In genomic region chr7:24363228-24363627, GRCm38 (mm10) we compare ENCODE assay signal across 9 mouse cellular contexts. TPM values are rescaled to one million over a fixed set of nuclear protein-coding genes. Genes with fewer than 3 reads are reported as not detected.
DNase-seq lines count a peak whose midpoint lies in the region; ATAC-seq lines count a peak whose summit lies in the region.
"Had no signal": no experiment of that assay in that cellular context is flagged by ENCODE, and none has a peak within 500 bp of the region (broad histone marks: within the 10 kb centered on the region; RNA-seq: fewer than 3 reads in every experiment).

No protein-coding gene starts in this region.

- ATAC-seq in hindbrain, embryonic 13.5 days (ENCODE audit: low FRiP score), result no peak
- ATAC-seq in embryonic facial prominence, embryonic 11.5 days (replicated peaks; ENCODE audit: insufficient number of reproducible peaks, low FRiP score, low TSS enrichment, low read depth), result no peak
- no peak for ATAC-seq in midbrain, embryonic 11.5 days (ENCODE audit: low FRiP score)

- peak; percentile 44 for DNase-seq in hindbrain, embryonic 10.5 days (ENCODE audit: low spot score)
- peak; percentile 65 for DNase-seq in testis, postnatal 10 days (ENCODE audit: low spot score)
- no peak for DNase-seq in testis, postnatal 14 days (ENCODE audit: low spot score)
- DNase-seq in embryonic facial prominence, embryonic 11.5 days (ENCODE audit: low spot score), result peak; percentile 45
- peak; percentile 50 for DNase-seq in retina, postnatal 7 days (ENCODE audit: low read depth, low spot score)
- DNase-seq in yolk sac, embryonic 10.5 days (ENCODE audit: low spot score), result no peak
- no peak for DNase-seq in midbrain, embryonic 11.5 days (ENCODE audit: low spot score, missing footprints)

- 27% methylated on average over 7 of the region's 7 CpGs for WGBS in hindbrain, embryonic 10.5 days
- 33% methylated on average over 6 of the region's 7 CpGs for WGBS in hindbrain, embryonic 13.5 days
- WGBS in embryonic facial prominence, embryonic 11.5 days, result 21% methylated on average over 6 of the region's 7 CpGs
- WGBS in midbrain, embryonic 11.5 days, result 30% methylated on average over 6 of the region's 7 CpGs

- no peaks in the 10 kb centered on the region; the same call in 1 of the 2 replicates for H3K27me3 ChIP-seq in hindbrain, embryonic 10.5 days (ENCODE audit: insufficient read depth, poor library complexity, severe bottlenecking)
- H3K27me3 ChIP-seq in hindbrain, embryonic 13.5 days, result peaks cover 6% of the 10 kb centered on the region; the same call in 1 of the 2 replicates
- H3K27me3 ChIP-seq in embryonic facial prominence, embryonic 11.5 days (ENCODE audit: control insufficient read depth, insufficient read depth, low read length), result no peaks in the 10 kb centered on the region
- H3K27me3 ChIP-seq in midbrain, embryonic 11.5 days (ENCODE audit: control insufficient read depth, insufficient read depth, low read length), result no peaks in the 10 kb centered on the region

- peaks cover 8% of the 10 kb centered on the region; the same call in 1 of the 2 replicates for H3K9me3 ChIP-seq in hindbrain, embryonic 10.5 days
- no peaks in the 10 kb centered on the region for H3K9me3 ChIP-seq in hindbrain, embryonic 13.5 days
- H3K9me3 ChIP-seq in embryonic facial prominence, embryonic 11.5 days (replicated peaks; ENCODE audit: control insufficient read depth, low read length), result no peaks in the 10 kb centered on the region
- H3K9me3 ChIP-seq in midbrain, embryonic 11.5 days (ENCODE audit: control insufficient read depth, low read length), result peaks cover 3% of the 10 kb centered on the region; the same call in 1 of the 2 replicates

- H3K4me3 ChIP-seq in hindbrain, embryonic 10.5 days, result no peak overlapping the region
- no peak overlapping the region for H3K4me3 ChIP-seq in hindbrain, embryonic 13.5 days
- no peak overlapping the region for H3K4me3 ChIP-seq in embryonic facial prominence, embryonic 11.5 days (ENCODE audit: low read depth, low read length)
- no peak overlapping the region for H3K4me3 ChIP-seq in midbrain, embryonic 11.5 days (ENCODE audit: low read depth, low read length)

- H3K4me1 ChIP-seq in hindbrain, embryonic 10.5 days (replicated peaks), result peaks cover 3% of the 10 kb centered on the region; the same call in 1 of the 2 replicates
- H3K4me1 ChIP-seq in hindbrain, embryonic 13.5 days (replicated peaks), result 0 out of 2 replicates have a peak, but pooled peaks cover 2% of the 10 kb centered on the region
- no peaks in the 10 kb centered on the region for H3K4me1 ChIP-seq in embryonic facial prominence, embryonic 11.5 days (ENCODE audit: control insufficient read depth, insufficient read depth, low read length)
- H3K4me1 ChIP-seq in midbrain, embryonic 11.5 days (ENCODE audit: control insufficient read depth, insufficient read depth, low read length), result no peaks in the 10 kb centered on the region

- no peak overlapping the region for H3K9ac ChIP-seq in hindbrain, embryonic 13.5 days
- no peak overlapping the region for H3K9ac ChIP-seq in embryonic facial prominence, embryonic 11.5 days (replicated peaks; ENCODE audit: low read length)
- no peak overlapping the region for H3K9ac ChIP-seq in midbrain, embryonic 11.5 days (ENCODE audit: low read length)

- H3K27ac ChIP-seq in hindbrain, embryonic 10.5 days, result no peak overlapping the region
- H3K27ac ChIP-seq in hindbrain, embryonic 13.5 days, result no peak overlapping the region
- H3K27ac ChIP-seq in embryonic facial prominence, embryonic 11.5 days (replicated peaks; ENCODE audit: low read depth, low read length), result no peak overlapping the region
- no peak overlapping the region for H3K27ac ChIP-seq in midbrain, embryonic 11.5 days (ENCODE audit: low read depth, low read length)
- H3K27ac ChIP-seq: macrophage had no signal

- H3K4me2 ChIP-seq in hindbrain, embryonic 13.5 days, result no peak overlapping the region
- H3K4me2 ChIP-seq in embryonic facial prominence, embryonic 11.5 days (ENCODE audit: low read depth, low read length), result no peak overlapping the region
- H3K4me2 ChIP-seq in midbrain, embryonic 11.5 days, result no peak overlapping the region

- no peaks in the 10 kb centered on the region for H3K36me3 ChIP-seq in hindbrain, embryonic 10.5 days
- no peaks in the 10 kb centered on the region for H3K36me3 ChIP-seq in hindbrain, embryonic 13.5 days
- H3K36me3 ChIP-seq in embryonic facial prominence, embryonic 11.5 days (replicated peaks; ENCODE audit: control insufficient read depth, insufficient read depth, low read depth, low read length), result no peaks in the 10 kb centered on the region
- H3K36me3 ChIP-seq in midbrain, embryonic 11.5 days (ENCODE audit: control insufficient read depth, insufficient read depth, low read length), result no peaks in the 10 kb centered on the region

RNA-seq across cellular contexts. Expression of gene Kcnn4, which starts 6.8 kb away (rescaled TPM):
- 3.9 and 4.2 TPM in 2 replicates for polyA plus RNA-seq in hindbrain, embryonic 10.5 days (2016; fragmentation: Nextera tagmentation; extraction: Ambion mirVana)
- 1.2 and 1.5 TPM in 2 replicates for polyA plus RNA-seq in hindbrain, embryonic 13.5 days (2015; fragmentation: Nextera tagmentation; extraction: Ambion mirVana)
- 2.2 and 2.3 TPM in 2 replicates for polyA plus RNA-seq in embryonic facial prominence, embryonic 11.5 days (2014; fragmentation: Nextera tagmentation; extraction: Ambion mirVana)
- 2.8 and 3.4 TPM in 2 replicates for polyA plus RNA-seq in midbrain, embryonic 11.5 days (2014; fragmentation: Nextera tagmentation; extraction: Ambion mirVana)

RNA-seq across cellular contexts. Expression of gene Lypd5, which starts 14.2 kb away (rescaled TPM):
- polyA plus RNA-seq in hindbrain, embryonic 10.5 days (2016; fragmentation: Nextera tagmentation; extraction: Ambion mirVana), result not detected in 2 replicates
- not detected in 2 replicates for polyA plus RNA-seq in hindbrain, embryonic 13.5 days (2015; fragmentation: Nextera tagmentation; extraction: Ambion mirVana)
- not detected in 2 replicates for polyA plus RNA-seq in embryonic facial prominence, embryonic 11.5 days (2014; fragmentation: Nextera tagmentation; extraction: Ambion mirVana)
- not detected in 2 replicates for polyA plus RNA-seq in midbrain, embryonic 11.5 days (2014; fragmentation: Nextera tagmentation; extraction: Ambion mirVana)
- polyA plus RNA-seq: macrophage had no signal

RNA-seq across cellular contexts. Expression of gene Tescl, which starts 29.5 kb away (rescaled TPM):
- polyA plus RNA-seq in hindbrain, embryonic 10.5 days (2016; fragmentation: Nextera tagmentation; extraction: Ambion mirVana), result 0.25 TPM in 1 of 2 replicates, not detected in the other
- polyA plus RNA-seq in hindbrain, embryonic 13.5 days (2015; fragmentation: Nextera tagmentation; extraction: Ambion mirVana), result 0.19 TPM in 1 of 2 replicates, not detected in the other
- polyA plus RNA-seq in embryonic facial prominence, embryonic 11.5 days (2014; fragmentation: Nextera tagmentation; extraction: Ambion mirVana), result not detected in 2 replicates
- polyA plus RNA-seq in midbrain, embryonic 11.5 days (2014; fragmentation: Nextera tagmentation; extraction: Ambion mirVana), result 0.26 TPM in 1 of 2 replicates, not detected in the other
- polyA plus RNA-seq: macrophage had no signal

RNA-seq across cellular contexts. Expression of gene Smg9, which starts 36.2 kb away (rescaled TPM):
- 27.4 and 32.7 TPM in 2 replicates for polyA plus RNA-seq in hindbrain, embryonic 10.5 days (2016; fragmentation: Nextera tagmentation; extraction: Ambion mirVana)
- polyA plus RNA-seq in hindbrain, embryonic 13.5 days (2015; fragmentation: Nextera tagmentation; extraction: Ambion mirVana), result 31.3 and 35.9 TPM in 2 replicates
- 13.8 and 18.6 TPM in 2 replicates for polyA plus RNA-seq in embryonic facial prominence, embryonic 11.5 days (2014; fragmentation: Nextera tagmentation; extraction: Ambion mirVana)
- 18.7 and 20.9 TPM in 2 replicates for polyA plus RNA-seq in midbrain, embryonic 11.5 days (2014; fragmentation: Nextera tagmentation; extraction: Ambion mirVana)

RNA-seq across cellular contexts. Expression of gene Zfp94, which starts 46.8 kb away (rescaled TPM):
- 10.8 and 13.2 TPM in 2 replicates for polyA plus RNA-seq in hindbrain, embryonic 10.5 days (2016; fragmentation: Nextera tagmentation; extraction: Ambion mirVana)
- polyA plus RNA-seq in hindbrain, embryonic 13.5 days (2015; fragmentation: Nextera tagmentation; extraction: Ambion mirVana), result 18.5 and 20.7 TPM in 2 replicates
- polyA plus RNA-seq in embryonic facial prominence, embryonic 11.5 days (2014; fragmentation: Nextera tagmentation; extraction: Ambion mirVana), result 10.7 and 15.2 TPM in 2 replicates
- polyA plus RNA-seq in midbrain, embryonic 11.5 days (2014; fragmentation: Nextera tagmentation; extraction: Ambion mirVana), result 13.0 and 14.3 TPM in 2 replicates

Comparison
In these comparisons a context has a peak if more than half of its experiments do, and no peak if none do; other contexts are left out.
1. DNase-seq: peak in hindbrain, embryonic 10.5 days (single experiment), testis, postnatal 10 days (single experiment), embryonic facial prominence, embryonic 11.5 days (single experiment) and retina, postnatal 7 days (single experiment); none in testis, postnatal 14 days (single experiment), yolk sac, embryonic 10.5 days (single experiment) and midbrain, embryonic 11.5 days (single experiment).